Mouse (Mus musculus) kidney, postnatal 4 days (tissue): Measurements from ENCODE around the gene Usp22.

Experiments used
- DNase-seq, 2 experiments: peaks; one replicate each; pipeline ENCODE4 v3.0.0; 2021; ENCODE audit warnings: mixed read lengths in 2 of 2

Gene Usp22

GRCm38 (mm10) chr11:61102397-61103339 lies 72.2 kb downstream of the Usp22 start:
- no peak for DNase-seq
